Mouse (Mus musculus): ENCODE data around the gene Camsap2.

Camsap2 gene

GRCm38 (mm10) chr1:136255174-136255573, 90.7 kb downstream of the Camsap2 start:
- DNase-seq, result no peak

GRCm38 (mm10) chr1:136254503-136255065, 91.3 kb downstream of the Camsap2 start:
- DNase-seq, result no peak

DNA sequence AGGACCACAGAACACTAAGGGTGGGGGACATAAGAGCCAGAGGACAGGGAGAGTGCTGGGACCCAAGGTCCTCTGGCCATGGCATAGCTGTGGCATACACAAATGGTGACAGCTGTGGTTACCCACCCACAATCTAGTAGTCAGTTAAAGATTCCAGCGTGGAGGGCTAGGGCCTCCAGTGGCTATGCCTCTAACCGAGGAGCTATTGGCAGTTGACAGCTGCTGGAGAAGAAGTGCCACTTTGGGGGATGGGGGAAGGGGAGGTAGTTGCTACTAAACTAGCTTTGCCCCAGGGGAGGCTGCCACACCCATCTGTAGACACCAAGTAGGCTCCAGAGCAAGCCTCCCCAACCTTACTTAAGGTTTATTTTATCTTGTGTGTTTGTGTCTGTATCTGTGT, 92.4 kb downstream of the Camsap2 start:
- no peak for DNase-seq

- no peak for DNase-seq
Observed at GRCm38 (mm10) chr1:136249662-136250061, 96.2 kb downstream of the Camsap2 start.

- no peak for DNase-seq
Observed at GRCm38 (mm10) chr1:136247393-136247792, 98.5 kb downstream of the Camsap2 start.

- no peak for DNase-seq
Observed at GRCm38 (mm10) chr1:136244469-136244868, 101.4 kb downstream of the Camsap2 start.

GRCm38 (mm10) chr1:136241801-136242200, 104.1 kb downstream of the Camsap2 start:
- no peak for DNase-seq

- no peak for DNase-seq
Observed at GRCm38 (mm10) chr1:136238495-136238894, 107.4 kb downstream of the Camsap2 start.

GRCm38 (mm10) chr1:136234595-136235092, 111.3 kb downstream of the Camsap2 start:
- DNase-seq, result no peak

GRCm38 (mm10) chr1:136233892-136234594, 111.9 kb downstream of the Camsap2 start, which contains the start of gene Inava:
Inava (minus strand) TSS chr1:136234264.
- peak; percentile 24 for DNase-seq

DNA sequence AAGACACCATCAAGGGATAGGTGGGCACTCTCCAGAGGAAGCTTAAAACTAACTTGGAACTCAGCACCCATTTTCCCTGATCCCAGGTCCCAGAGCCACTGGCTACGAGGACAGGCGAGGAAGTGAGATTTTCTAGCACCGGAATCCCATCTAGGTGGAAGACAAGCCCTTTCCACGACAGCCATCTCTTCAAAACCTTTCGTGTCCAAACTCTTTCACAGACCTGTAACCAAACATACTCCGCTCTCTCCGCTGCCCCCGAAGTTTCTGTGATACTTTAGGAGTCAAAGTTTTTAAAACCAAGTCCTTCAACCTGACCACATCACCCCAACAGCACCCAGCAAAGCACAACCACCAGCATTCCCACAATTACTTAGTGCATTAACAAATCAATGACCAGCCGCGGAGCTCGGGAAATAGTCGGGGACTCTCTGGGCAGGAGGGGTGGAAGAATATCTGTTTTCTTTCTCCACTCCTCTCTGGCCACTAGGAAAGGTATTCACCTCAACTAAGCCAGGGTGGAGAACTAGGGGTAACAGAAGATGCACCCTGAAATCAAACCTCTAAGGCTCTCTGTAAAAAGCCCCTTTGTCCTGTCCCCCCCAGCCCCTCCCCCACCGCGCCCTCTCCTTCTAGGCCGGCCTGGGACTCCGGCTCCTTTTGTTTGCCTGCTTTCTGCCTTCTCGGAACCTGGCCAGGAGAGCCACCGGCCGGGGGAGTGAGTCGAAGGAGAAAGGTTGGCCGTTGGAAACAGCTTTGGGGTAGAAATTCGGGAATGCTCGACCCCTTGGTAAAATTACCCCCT, 112.7 kb downstream of the Camsap2 start:
- no peak for DNase-seq

- DNase-seq, result no peak
Observed at GRCm38 (mm10) chr1:136232285-136232926, 113.5 kb downstream of the Camsap2 start.

DNA sequence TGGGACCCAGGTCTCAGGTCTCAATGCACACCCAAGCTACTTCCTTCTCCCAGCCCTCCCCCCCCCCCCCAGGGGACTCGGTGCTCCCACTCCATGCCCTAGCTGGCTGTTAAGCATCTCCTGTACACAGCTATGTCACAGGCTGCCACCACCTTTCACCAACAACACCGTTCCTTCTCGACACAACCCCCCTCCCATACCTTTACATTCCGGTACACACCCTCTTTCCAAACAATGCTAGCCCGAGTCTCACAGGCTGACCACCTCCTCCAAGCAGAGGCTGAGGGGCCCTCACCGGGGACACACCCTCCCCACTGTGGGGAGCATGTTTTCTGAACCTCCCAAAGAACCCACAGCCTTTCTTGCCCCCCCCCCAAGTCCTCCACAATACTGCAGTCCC, 114.3 kb downstream of the Camsap2 start:
- DNase-seq, result no peak

- DNase-seq, result peak; percentile 47
Observed at GRCm38 (mm10) chr1:136230201-136230600, 115.7 kb downstream of the Camsap2 start.

DNA sequence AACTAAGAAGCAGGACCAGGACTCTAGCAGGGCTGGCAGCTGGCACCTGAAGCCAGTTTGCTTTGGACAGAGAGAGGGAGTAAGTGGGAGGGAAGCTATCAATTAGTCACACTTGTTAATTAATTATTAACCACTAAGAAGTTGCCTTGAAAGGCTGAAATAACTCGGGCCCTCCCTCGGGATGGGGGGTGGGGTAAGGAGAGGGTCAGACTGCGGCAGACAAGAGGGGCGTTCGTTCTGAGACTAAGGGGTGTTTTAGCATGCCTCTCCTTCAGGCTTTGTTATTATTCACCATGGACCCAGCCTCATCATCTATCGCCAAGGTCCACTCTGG, 116.9 kb downstream of the Camsap2 start:
- no peak for DNase-seq

- no peak for DNase-seq
Observed at GRCm38 (mm10) chr1:136228328-136229039, 117.4 kb downstream of the Camsap2 start.

GRCm38 (mm10) chr1:136227870-136228269, 118.0 kb downstream of the Camsap2 start:
- DNase-seq, result no peak

- no peak for DNase-seq
Observed at GRCm38 (mm10) chr1:136226626-136227025, 119.3 kb downstream of the Camsap2 start.

DNA sequence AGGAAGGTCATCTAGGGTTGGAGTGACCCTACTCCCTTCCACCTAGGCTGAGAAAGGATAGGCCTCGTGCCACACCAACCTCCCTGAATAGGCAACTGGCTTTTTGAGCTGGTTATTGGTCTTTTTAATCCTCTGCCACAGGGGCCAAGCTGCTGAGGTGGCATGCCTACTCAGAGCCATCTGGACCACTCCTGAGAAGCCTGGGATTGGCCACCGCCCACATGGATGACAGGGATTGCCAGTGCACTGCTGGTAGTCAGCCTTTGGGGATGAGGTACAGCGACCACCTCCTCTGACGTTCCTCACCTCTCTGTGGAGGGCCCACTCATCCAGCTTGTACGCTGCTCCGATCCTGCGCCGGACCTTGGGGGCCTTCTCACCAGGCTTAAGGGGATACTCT, 120.1 kb downstream of the Camsap2 start:
- DNase-seq, result no peak

DNA sequence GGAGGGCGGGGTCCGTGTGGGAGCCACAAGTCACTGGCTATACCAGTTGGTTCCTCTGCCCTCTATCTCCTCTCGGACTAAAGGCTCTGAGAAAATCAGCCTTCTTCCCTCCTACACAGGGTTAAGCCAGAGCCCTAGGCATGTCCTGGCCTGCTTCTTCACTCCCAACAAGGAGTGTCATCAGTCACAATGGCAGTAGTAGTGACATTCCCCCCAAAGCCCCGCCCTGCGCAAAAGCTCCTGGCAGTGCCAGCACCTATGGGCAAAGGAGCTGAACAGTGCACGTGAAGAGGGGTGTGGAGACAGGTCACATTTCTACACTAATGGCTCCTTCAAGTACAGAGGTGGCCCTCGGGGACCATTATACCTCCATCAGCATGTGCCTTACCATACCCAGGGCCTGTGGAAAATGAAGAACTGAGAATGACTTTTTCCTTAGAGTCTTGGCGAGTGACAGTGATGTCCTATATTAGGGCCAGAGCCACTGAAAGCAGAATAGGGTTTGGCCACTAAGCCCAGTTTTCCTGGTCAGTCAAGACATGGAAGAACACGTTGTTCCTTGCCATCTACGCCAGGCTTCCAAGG, 122.1 kb downstream of the Camsap2 start:
- no peak for DNase-seq

GRCm38 (mm10) chr1:136222386-136222785, 123.5 kb downstream of the Camsap2 start:
- no peak for DNase-seq
